Mouse (Mus musculus): ENCODE results near the gene Maml2. TPM values are rescaled to one million over a fixed set of nuclear protein-coding genes. Genes with fewer than 3 reads are reported as not detected.

Maml2 gene
- polyA plus RNA-seq, 2 experiments from 2014 or later, result 32.0 to 36.8 TPM

- no peak for ATAC-seq
These were observed 151.0 kb downstream of the Maml2 start for GRCm38 (mm10) chr9:13448716-13449115.

- ATAC-seq, result no peak
These were observed 156.9 kb downstream of the Maml2 start for GRCm38 (mm10) chr9:13454651-13455123.

- no peak for ATAC-seq
These were observed 157.5 kb downstream of the Maml2 start for GRCm38 (mm10) chr9:13455231-13455630.

GRCm38 (mm10) chr9:13457774-13458173, 160.0 kb downstream of the Maml2 start:
- ATAC-seq, result no peak

GRCm38 (mm10) chr9:13459371-13459770, 161.6 kb downstream of the Maml2 start:
- ATAC-seq, result no peak

- ATAC-seq, result no peak
These were observed 162.3 kb downstream of the Maml2 start for GRCm38 (mm10) chr9:13460012-13460411.

- ATAC-seq, result no peak
These were observed 163.2 kb downstream of the Maml2 start for GRCm38 (mm10) chr9:13460926-13461325.

GRCm38 (mm10) chr9:13465358-13466020, 167.7 kb downstream of the Maml2 start:
- ATAC-seq, result peak; percentile 15

- ATAC-seq, result peak; percentile 90
These were observed 168.6 kb downstream of the Maml2 start for GRCm38 (mm10) chr9:13466351-13466750.

- ATAC-seq, result peak; percentile 31
These were observed 169.1 kb downstream of the Maml2 start for GRCm38 (mm10) chr9:13466816-13467215.

GRCm38 (mm10) chr9:13467745-13468144, 170.0 kb downstream of the Maml2 start:
- no peak for ATAC-seq

- peak; percentile 21 for ATAC-seq
These were observed 171.0 kb downstream of the Maml2 start for GRCm38 (mm10) chr9:13468778-13469177.

GRCm38 (mm10) chr9:13470013-13470412, 172.3 kb downstream of the Maml2 start:
- ATAC-seq, result peak; percentile 7

GRCm38 (mm10) chr9:13474951-13475350, 177.2 kb downstream of the Maml2 start:
- ATAC-seq, result no peak

GRCm38 (mm10) chr9:13479275-13479674, 181.5 kb downstream of the Maml2 start:
- ATAC-seq, result no peak

- no peak for ATAC-seq
These were observed 185.7 kb downstream of the Maml2 start for GRCm38 (mm10) chr9:13483199-13484068.

- no peak for ATAC-seq
These were observed 186.8 kb downstream of the Maml2 start for GRCm38 (mm10) chr9:13484267-13485240.

GRCm38 (mm10) chr9:13485914-13486313, 188.2 kb downstream of the Maml2 start:
- ATAC-seq, result no peak

GRCm38 (mm10) chr9:13491107-13491506, 193.3 kb downstream of the Maml2 start:
- ATAC-seq, result no peak

- no peak for ATAC-seq
These were observed 194.3 kb downstream of the Maml2 start for GRCm38 (mm10) chr9:13491854-13492620.

GRCm38 (mm10) chr9:13492807-13493206, 195.1 kb downstream of the Maml2 start:
- no peak for ATAC-seq

GRCm38 (mm10) chr9:13493746-13494145, 196.0 kb downstream of the Maml2 start:
- no peak for ATAC-seq

All from activated CD4-positive, CD25-positive, alpha-beta regulatory T cell, adult 4 months (primary cell).